ENCODE assay signal across 8 mouse cellular contexts in the genomic region with DNA sequence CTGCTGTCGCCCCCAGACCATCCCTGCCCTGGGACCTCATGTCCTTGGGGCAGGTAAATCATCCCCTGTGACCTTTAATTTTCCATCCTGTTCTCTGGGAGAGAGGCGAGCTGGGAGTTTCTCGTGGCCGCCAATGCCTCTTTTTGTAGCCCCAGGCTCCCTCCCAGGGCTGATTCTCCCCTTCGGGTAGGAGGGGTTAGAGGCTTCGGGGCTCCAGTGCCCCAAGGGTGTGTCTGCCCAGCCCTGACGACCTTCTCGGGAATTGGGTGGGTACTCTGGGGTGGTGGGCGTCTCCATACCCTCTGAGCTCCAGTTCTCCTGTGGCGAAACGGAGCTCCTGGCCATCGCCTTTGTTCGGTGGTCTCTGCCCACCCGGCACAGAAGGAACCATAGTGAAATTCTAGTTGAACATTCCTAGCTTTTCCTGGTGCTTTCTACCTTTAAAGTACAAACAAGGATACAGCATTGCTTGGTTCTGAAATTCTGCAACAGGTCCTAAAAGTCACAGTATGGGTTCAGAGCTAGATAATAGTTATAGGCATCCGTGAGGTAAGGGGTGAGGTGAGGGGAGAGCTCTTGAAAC. TPM values are rescaled to one million over a fixed set of nuclear protein-coding genes. Genes with fewer than 3 reads are reported as not detected.
A peak's percentile ranks its signal among the peaks of the same experiment; 100 is the strongest.
DNase-seq lines count a peak whose midpoint lies in the region; ATAC-seq and TF ChIP-seq lines count a peak whose summit lies in the region.

No protein-coding gene starts in this region.

- intact Hi-C loops in left cerebral cortex, postnatal 25 days (cut with DNase I), result loop anchor here (5.0 kb wide), 1 partner anchor 128 kb away; no protein-coding TSS in a partner anchor

- H3K9ac ChIP-seq in kidney, postnatal 0 days (ENCODE audit: low read depth, low read length), result peak overlapping the region; percentile 88
- peak overlapping the region; percentile 84 for H3K9ac ChIP-seq in hindbrain, postnatal 0 days (replicated peaks; ENCODE audit: low read length)
- peak overlapping the region; percentile 77 for H3K9ac ChIP-seq in midbrain, embryonic 14.5 days (replicated peaks; ENCODE audit: low read length)

- DNase-seq in kidney, postnatal 0 days (ENCODE audit: low spot score), result no peak
- no peak for DNase-seq in kidney, postnatal 14 days
- DNase-seq in embryo, embryonic 11.5 days (ENCODE audit: low read depth, low spot score), result peak; percentile 22
- no peak for DNase-seq in hindbrain, postnatal 0 days (ENCODE audit: low spot score)
- DNase-seq in midbrain, embryonic 14.5 days, result no peak
- DNase-seq in cerebellum, adult 11 months, result no peak
- DNase-seq in left cerebral cortex, postnatal 25 days (ENCODE audit: low spot score in 2 of 2), result no peak
- no peak for DNase-seq in cerebellum, adult 18-20 months

- peak; percentile 12 for ATAC-seq in kidney, postnatal 0 days (replicated peaks; ENCODE audit: low FRiP score, low read depth)
- peak; percentile 31; the same call in 1 of the 2 replicates for ATAC-seq in hindbrain, postnatal 0 days
- peak; percentile 42; the same call in 1 of the 2 replicates for ATAC-seq in midbrain, embryonic 14.5 days (ENCODE audit: low FRiP score, low TSS enrichment)

- H3K9me3 ChIP-seq in kidney, postnatal 0 days (replicated peaks; ENCODE audit: low read length), result no peaks in the 10 kb centered on the region
- no peaks in the 10 kb centered on the region for H3K9me3 ChIP-seq in hindbrain, postnatal 0 days (ENCODE audit: low read length)
- H3K9me3 ChIP-seq in midbrain, embryonic 14.5 days (ENCODE audit: control insufficient read depth, low read length), result no peaks in the 10 kb centered on the region

- WGBS in kidney, postnatal 0 days, result under 1% methylated on average over 15 of the region's 15 CpGs
- under 1% methylated on average over 15 of the region's 15 CpGs for WGBS in hindbrain, postnatal 0 days
- under 1% methylated on average over 15 of the region's 15 CpGs for WGBS in midbrain, embryonic 14.5 days

- no peaks in the 10 kb centered on the region for H3K27me3 ChIP-seq in kidney, postnatal 0 days (ENCODE audit: insufficient read depth, low read length)
- no peaks in the 10 kb centered on the region for H3K27me3 ChIP-seq in hindbrain, postnatal 0 days (ENCODE audit: insufficient read depth, low read length)
- no peaks in the 10 kb centered on the region for H3K27me3 ChIP-seq in midbrain, embryonic 14.5 days (ENCODE audit: control insufficient read depth, insufficient read depth, low read length)

- H3K4me1 ChIP-seq in kidney, postnatal 0 days (replicated peaks; ENCODE audit: insufficient read depth, low read length), result peaks cover 18% of the 10 kb centered on the region
- no peaks in the 10 kb centered on the region for H3K4me1 ChIP-seq in hindbrain, postnatal 0 days (ENCODE audit: insufficient read depth, low read length)
- peaks cover 16% of the 10 kb centered on the region for H3K4me1 ChIP-seq in midbrain, embryonic 14.5 days (ENCODE audit: control insufficient read depth, insufficient read depth, low read length)

- H3K4me3 ChIP-seq in kidney, postnatal 0 days (replicated peaks; ENCODE audit: low read depth, low read length), result peak overlapping the region; percentile 68
- peak overlapping the region; percentile 74 for H3K4me3 ChIP-seq in hindbrain, postnatal 0 days (ENCODE audit: low read length)
- H3K4me3 ChIP-seq in midbrain, embryonic 14.5 days (replicated peaks; ENCODE audit: low read depth, low read length), result peak overlapping the region; percentile 69

- peak overlapping the region; percentile 96 for H3K27ac ChIP-seq in kidney, postnatal 0 days
- H3K27ac ChIP-seq in hindbrain, postnatal 0 days, result peak overlapping the region; percentile 86
- H3K27ac ChIP-seq in midbrain, embryonic 14.5 days (replicated peaks; ENCODE audit: low read depth, low read length), result peak overlapping the region; percentile 79

- TF ChIP-seq CTCF in kidney, postnatal 0 days (IDR thresholded peaks at IDR 0.05; ENCODE audit: low read depth), result no peak
- no peak for TF ChIP-seq CTCF in hindbrain, postnatal 0 days (IDR thresholded peaks at IDR 0.05; ENCODE audit: low read depth)

- no peaks in the 10 kb centered on the region for H3K36me3 ChIP-seq in kidney, postnatal 0 days (ENCODE audit: insufficient read depth, low read length)
- H3K36me3 ChIP-seq in hindbrain, postnatal 0 days (ENCODE audit: insufficient read depth, low read length), result no peaks in the 10 kb centered on the region
- H3K36me3 ChIP-seq in midbrain, embryonic 14.5 days (ENCODE audit: control insufficient read depth, insufficient read depth, low read length), result no peaks in the 10 kb centered on the region

- peak overlapping the region; percentile 90 for H3K4me2 ChIP-seq in kidney, postnatal 0 days (ENCODE audit: low read length)
- peak overlapping the region; percentile 87 for H3K4me2 ChIP-seq in hindbrain, postnatal 0 days (ENCODE audit: low read depth, low read length)
- peak overlapping the region; percentile 97 for H3K4me2 ChIP-seq in midbrain, embryonic 14.5 days (ENCODE audit: low read length)

RNA-seq across cellular contexts. Expression of a gene that starts 0.9 kb away (rescaled TPM):
- polyA plus RNA-seq in kidney, postnatal 0 days (2015; fragmentation: Nextera tagmentation; extraction: Ambion mirVana), result 206 and 218 TPM in 2 replicates
- total RNA-seq in hindbrain, postnatal 0 days (2014; rRNA removed), result 43.2 and 76.3 TPM in 2 replicates
- 81.1 and 99.6 TPM in 2 replicates for polyA plus RNA-seq in hindbrain, postnatal 0 days (2015; fragmentation: Nextera tagmentation; extraction: Ambion mirVana)
- 88.3 and 92.4 TPM in 2 replicates for polyA plus RNA-seq in midbrain, embryonic 14.5 days (2014; fragmentation: Nextera tagmentation; extraction: Ambion mirVana)
- 10 to 100 TPM; 11.0 to 12.7 TPM for total RNA-seq in left cerebral cortex, postnatal 25 days (2021)
